Mouse (Mus musculus): ENCODE measurements at regions not wholly inside any gene's neighbourhood (a gene's known extent, or its start where the extent isn't known, plus 50 kb on each side); places are given as distances from the start of the nearest gene placed in this dataset.

DNA sequence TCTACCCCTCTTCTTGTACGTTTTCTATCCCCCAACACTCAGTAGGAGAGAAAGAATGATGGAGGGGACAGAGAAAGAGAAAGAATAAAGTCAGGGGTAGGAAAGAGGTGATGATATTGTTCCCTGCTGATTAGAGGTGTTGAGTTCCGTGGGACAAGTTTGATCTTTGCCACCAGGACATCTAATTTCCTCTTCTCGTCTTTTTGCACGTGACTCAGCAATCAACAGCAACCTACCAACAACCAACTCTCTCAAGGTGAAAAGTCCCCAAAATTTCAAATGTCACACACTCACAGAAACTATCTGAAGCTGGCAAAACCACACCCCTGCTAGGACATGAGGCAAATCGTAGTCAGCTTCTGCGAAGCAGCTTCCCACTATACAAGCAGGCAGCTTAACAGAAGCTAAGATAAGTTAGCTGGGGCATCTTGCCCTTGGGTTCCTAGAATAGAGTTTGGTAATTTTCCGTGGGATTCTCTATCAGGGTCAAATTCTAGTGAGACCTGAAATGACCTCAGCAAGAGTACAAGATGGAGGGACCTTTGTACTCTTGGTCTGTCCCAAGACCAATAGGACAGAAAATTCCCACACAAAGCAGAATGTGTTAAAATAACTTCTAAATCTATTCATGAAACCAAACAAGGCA lies 553.8 kb downstream of the Gm19410 start:
- Histone ChIP-seq H3K9ac (ENCODE audit: low read depth, low read length) (no peak overlapping the region), H3K4me1 (ENCODE audit: control insufficient read depth, low read depth, low read length) (no peaks in the 10 kb centered on the region), H3K4me3 (ENCODE audit: low read depth, low read length) (no peak overlapping the region), H3K27me3 (ENCODE audit: control insufficient read depth, insufficient read depth, low read depth, low read length) (no peaks in the 10 kb centered on the region), H3K4me2 (ENCODE audit: low read depth, low read length) (no peak overlapping the region), H3K9me3 (replicated peaks; ENCODE audit: control insufficient read depth, low read length) (no peaks in the 10 kb centered on the region), H3K27ac (ENCODE audit: low read length) (no peak overlapping the region), H3K36me3 (ENCODE audit: control insufficient read depth, insufficient read depth) (no peaks in the 10 kb centered on the region)
- ATAC-seq (ENCODE audit: low read depth), result no peak
- WGBS (ENCODE audit: insufficient replicate concordance), result 23% methylated on average over 7 of the region's 7 CpGs

- ATAC-seq (ENCODE audit: low read depth), result peak; percentile 37; the same call in 1 of the 2 replicates
- Histone ChIP-seq H3K4me1 (ENCODE audit: control insufficient read depth, low read depth, low read length) (no peaks in the 10 kb centered on the region), H3K9me3 (replicated peaks; ENCODE audit: control insufficient read depth, low read length) (no peaks in the 10 kb centered on the region), H3K27ac (ENCODE audit: low read length) (no peak overlapping the region), H3K9ac (ENCODE audit: low read depth, low read length) (no peak overlapping the region), H3K4me2 (ENCODE audit: low read depth, low read length) (no peak overlapping the region), H3K36me3 (ENCODE audit: control insufficient read depth, insufficient read depth) (no peaks in the 10 kb centered on the region), H3K27me3 (ENCODE audit: control insufficient read depth, insufficient read depth, low read depth, low read length) (no peaks in the 10 kb centered on the region), H3K4me3 (ENCODE audit: low read depth, low read length) (no peak overlapping the region)
- 34% methylated on average over 8 of the region's 8 CpGs for WGBS (ENCODE audit: insufficient replicate concordance)
Observed at GRCm38 (mm10) chr8:36322125-36322524, 556.5 kb downstream of the Gm19410 start.

DNA sequence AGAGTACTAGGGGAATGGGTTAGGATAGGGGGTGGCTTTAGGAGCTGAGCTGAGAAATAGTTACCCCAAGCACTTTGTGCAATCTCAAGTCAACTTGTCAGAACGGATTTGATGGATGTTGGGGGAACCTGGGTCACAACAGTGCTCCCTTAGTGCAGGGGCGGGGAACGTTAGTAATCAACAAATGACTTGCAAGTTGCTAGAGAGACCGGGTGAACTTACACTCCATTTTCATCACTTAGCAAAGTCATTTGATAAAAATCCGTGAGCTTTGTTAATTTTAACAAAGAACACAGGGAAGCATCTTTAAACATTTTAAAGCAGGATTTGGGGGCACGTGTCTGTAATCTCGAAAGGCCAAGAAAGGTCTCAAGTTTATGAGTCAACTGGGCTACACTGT lies 557.0 kb downstream of the Gm19410 start:
- H3K36me3 ChIP-seq (ENCODE audit: control insufficient read depth, insufficient read depth), result no peaks in the 10 kb centered on the region
- H3K27ac ChIP-seq (ENCODE audit: low read length), result no peak overlapping the region
- H3K4me1 ChIP-seq (ENCODE audit: control insufficient read depth, low read depth, low read length), result no peaks in the 10 kb centered on the region
- no peak overlapping the region for H3K4me2 ChIP-seq (ENCODE audit: low read depth, low read length)
- H3K4me3 ChIP-seq (ENCODE audit: low read depth, low read length), result no peak overlapping the region
- H3K27me3 ChIP-seq (ENCODE audit: control insufficient read depth, insufficient read depth, low read depth, low read length), result no peaks in the 10 kb centered on the region
- H3K9ac ChIP-seq (ENCODE audit: low read depth, low read length), result no peak overlapping the region
- 54% methylated on average over 7 of the region's 7 CpGs for WGBS (ENCODE audit: insufficient replicate concordance)
- no peaks in the 10 kb centered on the region for H3K9me3 ChIP-seq (replicated peaks; ENCODE audit: control insufficient read depth, low read length)
- ATAC-seq (ENCODE audit: low read depth), result no peak

DNA sequence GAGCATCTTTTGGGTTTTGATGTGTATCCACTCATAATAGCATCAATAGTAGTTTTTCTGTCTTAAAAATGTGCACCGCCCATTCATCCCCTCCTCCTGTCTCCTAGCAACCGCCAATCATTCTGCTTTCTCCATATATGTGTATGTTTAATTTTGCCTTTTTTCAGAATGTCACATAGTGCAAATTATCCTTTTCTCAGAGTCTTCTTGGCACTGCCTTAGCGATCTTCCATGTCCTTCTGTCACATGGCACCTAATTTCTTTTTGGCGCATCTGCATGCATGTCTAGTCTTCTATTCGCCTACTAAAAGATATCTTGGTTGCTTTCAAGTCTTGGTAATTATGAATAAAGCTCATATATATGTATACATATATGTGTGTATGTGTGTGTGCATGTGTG lies 573.0 kb downstream of the Gm19410 start:
- ATAC-seq (ENCODE audit: low read depth), result no peak
- Histone ChIP-seq H3K27me3 (ENCODE audit: control insufficient read depth, insufficient read depth, low read depth, low read length) (no peaks in the 10 kb centered on the region), H3K4me1 (ENCODE audit: control insufficient read depth, low read depth, low read length) (no peaks in the 10 kb centered on the region), H3K36me3 (ENCODE audit: control insufficient read depth, insufficient read depth) (no peaks in the 10 kb centered on the region), H3K9ac (ENCODE audit: low read depth, low read length) (no peak overlapping the region), H3K4me2 (ENCODE audit: low read depth, low read length) (no peak overlapping the region), H3K4me3 (ENCODE audit: low read depth, low read length) (no peak overlapping the region), H3K9me3 (replicated peaks; ENCODE audit: control insufficient read depth, low read length) (no peaks in the 10 kb centered on the region), H3K27ac (ENCODE audit: low read length) (no peak overlapping the region)
- 71% methylated on average over 5 of the region's 5 CpGs for WGBS (ENCODE audit: insufficient replicate concordance)

DNA sequence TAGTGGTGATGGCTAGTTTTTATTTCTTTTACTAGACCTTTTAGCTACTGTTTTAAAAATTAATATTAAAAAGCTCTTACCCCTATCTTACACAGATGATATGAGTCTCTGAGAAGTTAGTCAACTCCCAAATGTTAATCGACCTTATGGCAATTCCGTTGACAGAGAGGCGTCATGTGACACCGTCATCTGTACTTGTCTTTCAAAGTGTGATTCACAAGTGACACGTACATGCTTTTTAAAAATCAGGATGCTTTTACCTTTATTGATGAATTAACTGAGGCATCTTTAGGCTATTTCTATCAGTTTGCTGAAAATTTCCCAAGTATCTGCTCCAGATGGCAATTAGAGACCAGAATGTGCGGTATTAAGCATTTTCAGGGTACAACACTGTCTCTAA lies 573.9 kb downstream of the Gm19410 start:
- ATAC-seq (ENCODE audit: low read depth), result no peak
- H3K4me1 ChIP-seq (ENCODE audit: control insufficient read depth, low read depth, low read length), result no peaks in the 10 kb centered on the region
- H3K36me3 ChIP-seq (ENCODE audit: control insufficient read depth, insufficient read depth), result no peaks in the 10 kb centered on the region
- H3K4me3 ChIP-seq (ENCODE audit: low read depth, low read length), result no peak overlapping the region
- H3K27ac ChIP-seq (ENCODE audit: low read length), result no peak overlapping the region
- H3K27me3 ChIP-seq (ENCODE audit: control insufficient read depth, insufficient read depth, low read depth, low read length), result no peaks in the 10 kb centered on the region
- no peaks in the 10 kb centered on the region for H3K9me3 ChIP-seq (replicated peaks; ENCODE audit: control insufficient read depth, low read length)
- no peak overlapping the region for H3K4me2 ChIP-seq (ENCODE audit: low read depth, low read length)
- no peak overlapping the region for H3K9ac ChIP-seq (ENCODE audit: low read depth, low read length)
- 81% methylated on average over 6 of the region's 6 CpGs for WGBS (ENCODE audit: insufficient replicate concordance)

DNA sequence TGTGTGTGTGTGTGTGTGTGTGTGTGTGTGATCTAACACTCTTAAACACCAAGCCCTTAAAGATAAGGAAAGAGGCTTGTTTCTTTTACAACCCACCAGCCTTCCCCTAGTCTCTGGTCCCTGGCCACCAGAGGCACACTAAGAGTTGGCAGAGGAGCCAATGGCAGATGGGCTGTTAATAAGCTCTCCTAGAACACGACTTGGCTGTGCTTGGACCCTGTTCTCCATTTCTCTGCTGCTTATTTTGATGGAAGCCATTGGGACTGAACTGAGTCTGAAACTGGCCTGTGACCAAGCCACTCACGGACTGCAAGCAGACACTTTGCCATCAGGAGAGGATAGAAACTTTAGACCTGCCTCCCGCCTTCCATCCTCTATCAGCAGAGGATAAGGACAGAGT lies 574.9 kb downstream of the Gm19410 start:
- no peaks in the 10 kb centered on the region for H3K27me3 ChIP-seq (ENCODE audit: control insufficient read depth, insufficient read depth, low read depth, low read length)
- no peak overlapping the region for H3K4me3 ChIP-seq (ENCODE audit: low read depth, low read length)
- no peak overlapping the region for H3K9ac ChIP-seq (ENCODE audit: low read depth, low read length)
- no peak overlapping the region for H3K27ac ChIP-seq (ENCODE audit: low read length)
- no peaks in the 10 kb centered on the region for H3K4me1 ChIP-seq (ENCODE audit: control insufficient read depth, low read depth, low read length)
- 58% methylated on average over 3 of the region's 3 CpGs for WGBS (ENCODE audit: insufficient replicate concordance)
- H3K36me3 ChIP-seq (ENCODE audit: control insufficient read depth, insufficient read depth), result no peaks in the 10 kb centered on the region
- no peak for ATAC-seq (ENCODE audit: low read depth)
- H3K9me3 ChIP-seq (replicated peaks; ENCODE audit: control insufficient read depth, low read length), result no peaks in the 10 kb centered on the region
- no peak overlapping the region for H3K4me2 ChIP-seq (ENCODE audit: low read depth, low read length)

GRCm38 (mm10) chr8:36341965-36342364 lies 576.4 kb downstream of the Gm19410 start:
- no peak overlapping the region for H3K9ac ChIP-seq (ENCODE audit: low read depth, low read length)

GRCm38 (mm10) chr8:36342650-36343049 lies 577.1 kb downstream of the Gm19410 start:
- H3K36me3 ChIP-seq (ENCODE audit: control insufficient read depth, insufficient read depth), result no peaks in the 10 kb centered on the region
- no peak overlapping the region for H3K9ac ChIP-seq (ENCODE audit: low read depth, low read length)
- no peaks in the 10 kb centered on the region for H3K4me1 ChIP-seq (ENCODE audit: control insufficient read depth, low read depth, low read length)
- H3K4me3 ChIP-seq (ENCODE audit: low read depth, low read length), result no peak overlapping the region
- no peaks in the 10 kb centered on the region for H3K9me3 ChIP-seq (replicated peaks; ENCODE audit: control insufficient read depth, low read length)
- no peaks in the 10 kb centered on the region for H3K27me3 ChIP-seq (ENCODE audit: control insufficient read depth, insufficient read depth, low read depth, low read length)
- ATAC-seq (ENCODE audit: low read depth), result no peak
- no peak overlapping the region for H3K4me2 ChIP-seq (ENCODE audit: low read depth, low read length)
- WGBS (ENCODE audit: insufficient replicate concordance), result 67% methylated on average over 5 of the region's 5 CpGs
- no peak overlapping the region for H3K27ac ChIP-seq (ENCODE audit: low read length)

More at GRCm38 (mm10) chr8:36341965-36342364, 576.4 kb downstream of the Gm19410 start:
- no peaks in the 10 kb centered on the region for H3K36me3 ChIP-seq (ENCODE audit: control insufficient read depth, insufficient read depth)
- H3K4me2 ChIP-seq (ENCODE audit: low read depth, low read length), result no peak overlapping the region
- no peaks in the 10 kb centered on the region for H3K4me1 ChIP-seq (ENCODE audit: control insufficient read depth, low read depth, low read length)
- H3K27ac ChIP-seq (ENCODE audit: low read length), result no peak overlapping the region
- 64% methylated on average over 4 of the region's 4 CpGs for WGBS (ENCODE audit: insufficient replicate concordance)
- ATAC-seq (ENCODE audit: low read depth), result no peak
- H3K9me3 ChIP-seq (replicated peaks; ENCODE audit: control insufficient read depth, low read length), result no peaks in the 10 kb centered on the region
- no peak overlapping the region for H3K4me3 ChIP-seq (ENCODE audit: low read depth, low read length)
- no peaks in the 10 kb centered on the region for H3K27me3 ChIP-seq (ENCODE audit: control insufficient read depth, insufficient read depth, low read depth, low read length)

DNA sequence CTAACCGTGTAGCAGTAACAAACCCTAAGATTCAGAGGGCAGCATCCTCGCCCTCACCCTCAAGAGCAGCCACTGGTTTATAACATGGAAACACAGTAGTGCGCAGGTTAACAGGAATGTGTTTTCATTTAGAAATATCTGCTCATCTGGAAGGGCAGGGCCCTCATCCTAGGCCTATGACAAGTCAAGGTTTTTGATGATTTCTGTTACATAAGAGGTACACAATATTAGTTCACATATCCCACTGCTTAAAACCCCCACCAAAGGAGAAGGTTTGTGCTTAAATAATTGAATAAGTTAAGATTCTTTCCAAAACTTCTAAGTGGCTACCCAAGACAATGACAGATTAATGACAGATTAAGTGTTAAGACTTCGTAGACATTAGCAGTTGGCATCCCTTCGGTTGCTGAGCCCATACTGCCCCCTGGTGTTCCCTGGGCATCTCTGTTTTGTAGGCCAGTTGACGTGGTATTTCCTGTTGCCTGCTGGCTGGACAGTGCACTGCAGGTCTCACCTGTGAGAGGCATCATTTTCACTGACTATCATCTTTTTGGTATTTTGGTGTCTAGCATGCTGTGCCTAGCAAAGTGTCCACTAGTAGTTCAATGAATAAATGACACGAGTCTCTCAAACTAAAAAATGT lies 581.2 kb downstream of the Gm19410 start:
- H3K4me2 ChIP-seq (ENCODE audit: low read depth, low read length), result no peak overlapping the region
- H3K4me1 ChIP-seq (ENCODE audit: control insufficient read depth, low read depth, low read length), result no peaks in the 10 kb centered on the region
- no peak overlapping the region for H3K4me3 ChIP-seq (ENCODE audit: low read depth, low read length)
- no peaks in the 10 kb centered on the region for H3K27me3 ChIP-seq (ENCODE audit: control insufficient read depth, insufficient read depth, low read depth, low read length)
- H3K9me3 ChIP-seq (replicated peaks; ENCODE audit: control insufficient read depth, low read length), result no peaks in the 10 kb centered on the region
- no peak overlapping the region for H3K9ac ChIP-seq (ENCODE audit: low read depth, low read length)
- no peaks in the 10 kb centered on the region for H3K36me3 ChIP-seq (ENCODE audit: control insufficient read depth, insufficient read depth)
- ATAC-seq (ENCODE audit: low read depth), result no peak
- WGBS (ENCODE audit: insufficient replicate concordance), result 35% methylated on average over 7 of the region's 7 CpGs
- no peak overlapping the region for H3K27ac ChIP-seq (ENCODE audit: low read length)
